Comparison of ENCODE assay signal across 8 mouse cellular contexts in the genomic region with DNA sequence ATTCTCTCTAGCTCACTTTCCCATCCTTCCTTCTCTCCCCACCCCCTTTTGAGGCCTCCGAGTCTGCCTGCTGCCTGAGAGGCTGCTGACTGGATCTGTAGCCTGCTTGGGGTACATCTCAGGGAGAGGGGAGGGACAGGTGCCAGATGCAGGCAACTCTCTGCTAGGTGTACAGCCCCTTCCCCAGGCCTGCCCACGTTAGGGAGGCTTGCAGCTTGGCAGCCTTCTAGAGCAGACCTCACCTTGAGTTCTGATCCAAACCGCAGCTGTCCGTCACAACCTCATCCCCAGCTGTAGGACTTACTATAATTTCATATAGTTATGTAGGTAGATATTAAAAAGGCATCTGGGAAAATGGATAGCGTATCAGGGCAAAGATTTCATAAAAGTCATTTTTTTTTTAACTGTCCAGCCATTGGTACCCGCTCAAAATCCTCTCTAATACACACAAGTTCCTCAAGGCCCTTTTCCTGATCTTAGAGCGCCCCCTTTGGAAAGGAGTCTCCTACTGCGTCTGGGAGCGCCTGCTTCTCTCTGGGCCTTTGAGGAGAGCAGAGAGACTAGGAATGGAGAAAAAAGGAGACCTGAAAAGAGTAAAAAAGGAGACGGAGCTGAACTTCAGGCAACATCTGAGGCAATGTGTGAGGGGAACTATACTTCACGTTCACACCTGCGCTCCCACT.
DNase-seq lines count a peak whose midpoint lies in the region; ATAC-seq and TF ChIP-seq lines count a peak whose summit lies in the region.

No protein-coding gene starts in this region.

- 37% methylated on average over 12 of the region's 12 CpGs for WGBS in forebrain, embryonic 10.5 days
- WGBS in forebrain, embryonic 15.5 days = 32% methylated on average over 12 of the region's 12 CpGs
- 36% methylated on average over 12 of the region's 12 CpGs for WGBS in forebrain, embryonic 12.5 days

- H3K9ac ChIP-seq in forebrain, embryonic 15.5 days (replicated peaks) = no peak overlapping the region
- no peak overlapping the region for H3K9ac ChIP-seq in forebrain, embryonic 12.5 days

- DNase-seq in forebrain, embryonic 10.5 days (ENCODE audit: extremely low spot score, low spot score) = peak; percentile 56
- peak; percentile 29 for DNase-seq in 416B (ENCODE audit: low read depth)
- peak; percentile 87 for DNase-seq in brain, embryonic 14.5 days (ENCODE audit: low read depth)
- peak; percentile 67 to 81 for DNase-seq in layer of hippocampus, adult 2 months (ENCODE audit: low spot score in 2 of 2)
- peak; percentile 48 for DNase-seq in lung, postnatal 36 days
- DNase-seq in thymus, postnatal 25 days = peak; percentile 10

- H3K4me2 ChIP-seq in forebrain, embryonic 15.5 days (replicated peaks) = no peak overlapping the region
- no peak overlapping the region for H3K4me2 ChIP-seq in forebrain, embryonic 12.5 days

- H3K4me1 ChIP-seq in forebrain, embryonic 10.5 days = peaks cover 10% of the 10 kb centered on the region
- 0 out of 2 replicates have a peak, but pooled peaks cover 3% of the 10 kb centered on the region for H3K4me1 ChIP-seq in forebrain, embryonic 15.5 days
- peaks cover 10% of the 10 kb centered on the region; the same call in 1 of the 2 replicates for H3K4me1 ChIP-seq in forebrain, embryonic 12.5 days

- no peak for TF ChIP-seq POLR2A in brain, embryonic 14.5 days (IDR thresholded peaks at IDR 0.05; ENCODE audit: borderline replicate concordance, extremely low read depth, insufficient read depth, insufficient read length, poor library complexity, severe bottlenecking)

- ATAC-seq in forebrain, embryonic 15.5 days (replicated peaks) = no peak
- ATAC-seq in forebrain, embryonic 12.5 days (ENCODE audit: low FRiP score) = peak; percentile 46; the same call in 1 of the 2 replicates

- H3K27me3 ChIP-seq in forebrain, embryonic 10.5 days (ENCODE audit: poor library complexity, severe bottlenecking) = peaks cover 38% of the 10 kb centered on the region
- H3K27me3 ChIP-seq in forebrain, embryonic 15.5 days = no peaks in the 10 kb centered on the region
- peaks cover 25% of the 10 kb centered on the region; the same call in 1 of the 2 replicates for H3K27me3 ChIP-seq in forebrain, embryonic 12.5 days

- no peaks in the 10 kb centered on the region for H3K9me3 ChIP-seq in forebrain, embryonic 10.5 days
- H3K9me3 ChIP-seq in forebrain, embryonic 15.5 days = no peaks in the 10 kb centered on the region
- no peaks in the 10 kb centered on the region for H3K9me3 ChIP-seq in forebrain, embryonic 12.5 days

- no peaks in the 10 kb centered on the region for H3K36me3 ChIP-seq in forebrain, embryonic 10.5 days (replicated peaks)
- no peaks in the 10 kb centered on the region for H3K36me3 ChIP-seq in forebrain, embryonic 15.5 days
- no peaks in the 10 kb centered on the region for H3K36me3 ChIP-seq in forebrain, embryonic 12.5 days (replicated peaks)

- H3K27ac ChIP-seq in forebrain, embryonic 10.5 days = no peak overlapping the region
- H3K27ac ChIP-seq in forebrain, embryonic 15.5 days (replicated peaks) = no peak overlapping the region
- H3K27ac ChIP-seq in forebrain, embryonic 12.5 days = no peak overlapping the region
- H3K27ac ChIP-seq in layer of hippocampus, adult 2 months = no peak overlapping the region

- no peak overlapping the region for H3K4me3 ChIP-seq in forebrain, embryonic 10.5 days
- no peak overlapping the region for H3K4me3 ChIP-seq in forebrain, embryonic 15.5 days
- no peak overlapping the region for H3K4me3 ChIP-seq in forebrain, embryonic 12.5 days (replicated peaks)
- no peak overlapping the region for H3K4me3 ChIP-seq in layer of hippocampus, adult 2 months

- TF ChIP-seq CTCF in brain, embryonic 14.5 days (IDR thresholded peaks at IDR 0.05; ENCODE audit: borderline replicate concordance, extremely low read depth, insufficient read depth, insufficient read length) = peak; percentile 84
- TF ChIP-seq CTCF in layer of hippocampus, adult 2 months (conservative IDR thresholded peaks at IDR 0.05) = peak; percentile 90

Comparison
In these comparisons a context has a peak if more than half of its experiments do, and no peak if none do; other contexts are left out.
1. DNase-seq: peak in every context shown above with its lines; median percentile 87 in brain, embryonic 14.5 days; 74 in layer of hippocampus, adult 2 months; 56 in forebrain, embryonic 10.5 days; 48 in lung, postnatal 36 days; 29 in 416B; 10 in thymus, postnatal 25 days.